Mouse (Mus musculus): ENCODE results near the gene Greb1. TPM values are rescaled to one million over a fixed set of nuclear protein-coding genes. Genes with fewer than 3 reads are reported as not detected.
A peak's percentile ranks its signal among the peaks of the same experiment; 100 is the strongest.

Gene Greb1
- polyA plus RNA-seq, 1 experiment from 2014 or later: 0.85 TPM

DNA sequence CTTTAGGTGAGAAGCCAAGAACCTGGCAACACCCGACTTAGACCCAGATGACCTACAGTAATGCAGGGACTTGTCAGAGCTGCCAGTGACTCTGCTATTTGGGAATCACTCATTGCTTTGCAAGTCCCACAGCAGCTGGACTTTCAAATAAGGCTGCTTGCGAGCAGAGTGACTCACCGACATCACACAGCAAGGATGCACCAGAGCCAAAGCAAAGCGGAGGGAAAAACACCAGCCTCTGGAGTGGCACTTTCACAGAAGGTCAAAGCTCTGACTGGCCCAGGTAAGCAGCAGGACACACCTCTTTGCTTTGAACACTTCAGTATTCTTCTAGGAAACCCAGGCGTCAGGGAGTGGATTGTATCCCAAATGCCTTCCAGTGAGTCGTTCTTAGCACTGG, 164.9 kb downstream of the Greb1 start:
- no peaks in the 10 kb centered on the region for H3K27me3 ChIP-seq
- no peak overlapping the region for H3K27ac ChIP-seq
- H3K9me3 ChIP-seq (replicated peaks): no peaks in the 10 kb centered on the region
- ATAC-seq: no peak
- H3K9ac ChIP-seq: no peak overlapping the region
- H3K4me1 ChIP-seq: no peaks in the 10 kb centered on the region
- no peak overlapping the region for H3K4me2 ChIP-seq
- H3K36me3 ChIP-seq (ENCODE audit: poor library complexity, severe bottlenecking): no peaks in the 10 kb centered on the region
- no peak overlapping the region for H3K4me3 ChIP-seq
- WGBS: 80% methylated on average over 6 of the region's 6 CpGs

DNA sequence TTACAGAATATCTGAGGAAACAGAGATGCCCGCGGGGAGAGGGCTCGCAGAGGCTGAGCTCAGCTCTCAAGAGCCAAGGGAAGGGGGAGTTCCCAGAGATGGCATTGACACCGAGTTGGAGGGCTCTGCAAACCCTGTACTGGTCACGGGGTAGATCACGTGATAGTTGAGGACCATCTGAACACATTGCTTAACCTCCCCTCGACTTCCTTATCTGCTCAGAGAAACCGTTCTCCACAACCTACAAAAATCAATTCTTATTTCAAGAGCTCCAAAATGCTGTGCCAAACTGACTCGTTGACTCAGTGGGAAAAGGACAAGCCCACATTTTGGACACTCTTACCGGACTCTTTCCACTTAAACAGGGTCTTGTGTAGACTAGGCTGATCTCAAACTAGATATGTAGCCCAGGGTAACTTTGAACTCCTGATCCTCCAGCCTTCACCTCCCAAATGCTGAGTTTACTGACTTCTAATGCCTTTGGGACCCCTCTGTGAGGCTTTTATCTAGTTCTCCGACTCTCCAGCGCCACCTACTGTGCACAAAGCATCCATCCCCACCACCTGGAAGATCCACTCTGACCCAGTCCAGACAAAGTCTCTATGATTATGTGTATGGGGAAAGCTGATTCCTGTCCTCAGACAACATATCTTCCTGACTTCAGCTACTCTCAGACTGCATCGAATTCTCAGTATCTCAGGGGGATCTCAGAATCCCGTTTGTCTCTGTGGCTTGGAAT, 166.4 kb downstream of the Greb1 start:
- no peaks in the 10 kb centered on the region for H3K9me3 ChIP-seq (replicated peaks)
- whole genome bisulfite sequencing: 59% methylated on average over 14 of the region's 14 CpGs
- H3K27me3 ChIP-seq: no peaks in the 10 kb centered on the region
- H3K4me1 ChIP-seq: no peaks in the 10 kb centered on the region
- no peak overlapping the region for H3K4me2 ChIP-seq
- no peaks in the 10 kb centered on the region for H3K36me3 ChIP-seq (ENCODE audit: poor library complexity, severe bottlenecking)
- no peak overlapping the region for H3K27ac ChIP-seq
- H3K9ac ChIP-seq: no peak overlapping the region
- ATAC-seq: peak; percentile 45; the same call in 1 of the 2 replicates
- H3K4me3 ChIP-seq: no peak overlapping the region

DNA sequence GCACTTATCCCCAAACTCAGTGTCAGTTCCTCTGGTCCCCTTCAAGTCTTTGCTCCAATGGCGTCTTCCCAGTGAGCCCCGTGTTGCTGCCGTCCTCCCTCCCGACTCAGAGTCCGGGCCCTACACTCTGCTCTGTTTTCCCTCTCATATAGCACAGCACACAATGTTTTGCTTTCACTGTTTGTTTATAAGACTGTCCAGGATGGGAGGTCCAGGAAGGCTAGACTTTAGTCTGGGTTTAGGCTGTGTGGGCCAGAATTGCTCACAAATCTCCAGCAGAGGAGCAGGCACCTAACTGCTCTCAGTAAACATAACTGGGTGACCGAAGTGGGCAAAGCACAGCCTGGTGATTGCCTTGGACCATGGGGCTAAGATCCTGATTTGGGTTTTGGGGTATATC, 167.5 kb downstream of the Greb1 start:
- Histone ChIP-seq H3K27ac (no peak overlapping the region), H3K9me3 (replicated peaks) (no peaks in the 10 kb centered on the region), H3K27me3 (no peaks in the 10 kb centered on the region), H3K4me3 (no peak overlapping the region), H3K36me3 (ENCODE audit: poor library complexity, severe bottlenecking) (no peaks in the 10 kb centered on the region), H3K9ac (no peak overlapping the region), H3K4me1 (no peaks in the 10 kb centered on the region), H3K4me2 (no peak overlapping the region)
- 92% methylated on average over 6 of the region's 6 CpGs for WGBS
- ATAC-seq: no peak

DNA sequence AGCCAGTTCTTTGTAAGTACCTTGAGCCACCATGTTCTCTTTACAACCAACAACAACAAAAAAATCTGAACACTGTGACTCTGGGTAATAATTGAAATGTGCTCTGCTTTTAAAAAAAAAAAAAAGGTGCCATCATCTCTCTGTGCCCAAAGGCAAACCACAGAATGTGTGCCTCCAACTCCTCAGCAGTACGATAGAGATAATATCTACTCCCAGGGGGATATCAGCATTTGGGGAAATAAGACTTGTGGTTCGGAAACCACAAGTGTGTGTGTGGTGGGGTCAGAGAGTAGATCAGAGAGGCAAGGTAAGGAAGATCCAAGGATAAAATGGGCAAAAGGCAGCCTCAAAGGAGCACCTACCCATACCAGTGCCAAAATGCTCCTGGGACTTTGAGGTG, 169.3 kb downstream of the Greb1 start:
- H3K9ac ChIP-seq: no peak overlapping the region
- H3K27me3 ChIP-seq: no peaks in the 10 kb centered on the region
- no peaks in the 10 kb centered on the region for H3K4me1 ChIP-seq
- ATAC-seq: no peak
- no peak overlapping the region for H3K4me3 ChIP-seq
- H3K9me3 ChIP-seq (replicated peaks): no peaks in the 10 kb centered on the region
- H3K27ac ChIP-seq: no peak overlapping the region
- H3K4me2 ChIP-seq: no peak overlapping the region
- WGBS: 91% methylated on average over 2 of the region's 2 CpGs
- H3K36me3 ChIP-seq (ENCODE audit: poor library complexity, severe bottlenecking): no peaks in the 10 kb centered on the region

DNA sequence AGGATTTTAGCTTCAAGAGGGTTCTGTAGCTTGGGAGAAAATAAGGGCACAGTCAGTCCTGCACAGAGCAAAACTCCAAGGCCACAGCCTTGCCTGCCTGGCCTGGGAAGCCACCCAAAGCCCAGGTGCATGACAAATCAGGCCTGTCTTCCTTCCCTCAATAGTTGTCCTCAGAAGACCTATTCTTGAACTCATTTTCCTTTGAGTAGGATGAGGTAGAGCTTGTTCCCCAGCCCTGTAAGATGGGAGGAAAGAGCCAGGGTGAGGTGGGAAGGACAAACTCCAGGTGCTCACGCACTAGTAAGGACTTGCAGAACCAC, 169.9 kb downstream of the Greb1 start:
- Histone ChIP-seq H3K4me3 (no peak overlapping the region), H3K4me1 (no peaks in the 10 kb centered on the region), H3K27me3 (no peaks in the 10 kb centered on the region), H3K36me3 (ENCODE audit: poor library complexity, severe bottlenecking) (no peaks in the 10 kb centered on the region), H3K9ac (no peak overlapping the region), H3K4me2 (no peak overlapping the region), H3K27ac (no peak overlapping the region), H3K9me3 (replicated peaks) (no peaks in the 10 kb centered on the region)
- 96% methylated on average over 1 of the region's 1 CpGs for WGBS
- no peak for ATAC-seq

DNA sequence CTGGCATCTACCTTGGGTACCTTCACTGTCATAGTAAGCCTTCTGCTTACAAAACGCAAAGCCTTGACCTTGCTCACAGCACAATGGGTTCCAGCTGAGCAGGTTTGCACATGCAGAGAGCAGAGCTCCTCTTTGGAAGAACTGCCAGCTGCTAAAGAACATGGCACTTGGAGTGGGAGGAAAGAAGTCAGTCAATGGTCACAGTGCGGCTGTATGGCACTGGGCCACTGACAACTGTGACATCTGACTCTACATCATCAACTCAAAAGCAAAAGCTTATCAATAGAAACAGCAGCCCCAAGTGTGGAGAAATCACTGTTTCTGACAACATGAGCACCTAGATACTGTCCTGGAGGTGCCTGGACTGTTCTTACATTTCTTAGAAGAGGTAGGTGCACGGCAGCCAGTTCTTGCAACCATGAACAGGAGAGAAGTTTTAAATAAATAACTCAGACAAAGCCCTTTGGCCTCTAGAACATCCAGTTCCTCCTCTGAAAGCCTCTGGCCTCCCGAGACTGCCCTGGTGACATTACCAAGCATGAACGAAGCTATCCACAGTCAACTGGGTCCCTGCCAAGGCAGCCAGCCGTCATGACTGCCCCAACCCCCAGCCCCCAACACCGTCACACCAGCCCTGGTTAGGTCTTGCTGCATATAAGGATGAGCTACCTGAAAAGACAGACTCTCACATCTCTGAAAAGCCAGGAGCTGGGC, 170.4 kb downstream of the Greb1 start:
- H3K27me3 ChIP-seq: no peaks in the 10 kb centered on the region
- H3K9ac ChIP-seq: no peak overlapping the region
- ATAC-seq: no peak
- H3K4me1 ChIP-seq: no peaks in the 10 kb centered on the region
- H3K36me3 ChIP-seq (ENCODE audit: poor library complexity, severe bottlenecking): no peaks in the 10 kb centered on the region
- H3K4me2 ChIP-seq: no peak overlapping the region
- no peak overlapping the region for H3K4me3 ChIP-seq
- H3K9me3 ChIP-seq (replicated peaks): no peaks in the 10 kb centered on the region
- WGBS: 79% methylated on average over 7 of the region's 7 CpGs
- H3K27ac ChIP-seq: no peak overlapping the region

Small RNA genes within 50 kb of the gene (microRNA-seq; reads per million reads assigned to microRNA genes)
- not detected for gene Gm44305

Other genes with a start within 250 kb of the Greb1 start
- 11.7 and 12.1 TPM in 2 replicates for gene Lpin1, start 189.9 kb downstream of the Greb1 start, polyA plus RNA-seq (2015; fragmentation: Nextera tagmentation; extraction: Ambion mirVana)
- gene Ntsr2, start 147.5 kb downstream of the Greb1 start, polyA plus RNA-seq (2015; fragmentation: Nextera tagmentation; extraction: Ambion mirVana): 0.67 and 0.99 TPM in 2 replicates
- gene E2f6, start 10.1 kb upstream of the Greb1 start, polyA plus RNA-seq (2015; fragmentation: Nextera tagmentation; extraction: Ambion mirVana): 43.3 and 51.8 TPM in 2 replicates
- 12.5 and 13.5 TPM in 2 replicates for gene Rock2, start 94.0 kb upstream of the Greb1 start, polyA plus RNA-seq (2015; fragmentation: Nextera tagmentation; extraction: Ambion mirVana)
- 1.9 TPM in 2 replicates for gene Pqlc3, start 199.5 kb upstream of the Greb1 start, polyA plus RNA-seq (2015; fragmentation: Nextera tagmentation; extraction: Ambion mirVana)
- 1.3 and 2.9 TPM in 2 replicates for gene 2410004P03Rik, start 210.8 kb upstream of the Greb1 start, polyA plus RNA-seq (2015; fragmentation: Nextera tagmentation; extraction: Ambion mirVana)

All from forebrain, embryonic 13.5 days (tissue).